Mouse (Mus musculus): Measurements from ENCODE around the gene Mthfd1.
A peak's percentile ranks its signal among the peaks of the same experiment; 100 is the strongest.

The Mthfd1 gene

DNA sequence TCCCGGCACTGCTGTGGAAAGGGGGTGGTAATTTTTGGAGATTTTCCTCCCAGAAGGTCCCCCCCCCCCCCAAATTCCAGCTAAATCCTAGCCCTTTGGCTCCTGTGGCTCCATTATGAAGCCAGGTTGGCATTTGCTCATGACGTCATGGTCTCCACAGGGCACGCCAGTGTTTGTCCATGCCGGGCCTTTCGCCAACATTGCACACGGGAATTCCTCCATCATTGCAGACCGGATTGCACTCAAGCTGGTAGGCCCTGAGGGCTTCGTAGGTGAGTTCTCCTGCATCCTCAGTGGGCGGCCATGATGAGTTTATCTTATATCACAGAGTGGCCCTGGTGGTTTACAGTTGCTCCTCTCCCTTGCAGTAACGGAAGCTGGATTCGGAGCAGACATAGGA is 48.4 kb downstream of the Mthfd1 start:
- no peak for DNase-seq (ENCODE audit: low read depth)

- DNase-seq (ENCODE audit: low read depth) = peak; percentile 17
Measured at GRCm38 (mm10) chr12:76304199-76304598, 49.1 kb downstream of the Mthfd1 start.

DNA sequence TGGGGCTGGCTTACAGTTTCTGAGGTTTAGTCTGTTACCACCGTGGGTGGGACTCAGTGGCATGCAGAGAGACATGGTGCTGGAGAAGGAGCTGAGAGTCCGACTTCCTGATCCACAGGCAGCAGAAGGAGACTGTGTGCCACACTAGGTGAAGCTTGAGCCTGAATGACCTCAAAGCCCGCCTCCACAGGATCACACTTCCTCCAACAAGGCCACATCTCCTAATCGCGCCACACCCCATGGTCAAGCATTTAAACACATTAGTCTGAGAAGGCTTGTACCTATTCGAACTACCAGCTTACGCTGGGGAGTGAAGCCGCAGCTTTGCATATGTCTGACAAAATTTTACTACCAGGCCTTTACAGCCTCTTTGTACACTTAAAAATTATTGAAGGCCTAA is 50.0 kb downstream of the Mthfd1 start:
- no peak for DNase-seq (ENCODE audit: low read depth)

DNA sequence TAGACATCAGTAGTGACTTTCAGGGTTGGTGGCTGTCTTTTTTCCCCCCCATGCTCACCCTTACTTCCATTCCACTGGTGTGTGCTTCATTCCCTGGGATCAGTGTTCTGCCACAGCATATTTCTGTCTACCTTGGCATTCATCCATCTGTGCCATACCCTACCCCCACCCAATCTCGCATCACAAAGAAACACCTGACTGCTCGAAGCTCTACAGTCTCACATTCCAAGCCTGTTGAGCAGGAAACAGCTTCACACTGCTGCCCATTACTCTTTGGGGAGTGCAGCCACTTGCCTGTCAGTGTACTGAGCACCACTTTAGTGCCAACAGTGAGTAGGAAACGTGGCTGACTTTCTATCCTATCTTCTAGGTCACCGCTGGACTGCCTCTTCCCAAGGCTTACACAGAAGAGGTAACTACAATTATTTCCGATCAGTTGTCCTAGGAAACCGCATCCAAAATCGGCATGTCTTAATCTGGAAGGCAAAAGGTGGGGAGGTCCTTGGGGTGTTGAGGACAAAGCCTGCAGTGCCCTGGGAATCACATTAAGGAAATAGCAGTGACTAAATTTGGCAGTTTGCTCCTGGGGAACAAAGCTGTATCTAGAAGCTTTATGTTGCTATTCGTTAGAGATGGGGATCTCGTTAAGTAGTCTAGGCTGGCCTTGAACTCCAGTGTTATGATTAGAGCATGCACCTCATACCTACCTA is 51.9 kb downstream of the Mthfd1 start:
- no peak for DNase-seq (ENCODE audit: low read depth)

- peak; percentile 75 for DNase-seq (ENCODE audit: low read depth)
Measured at GRCm38 (mm10) chr12:76307964-76308363, 52.9 kb downstream of the Mthfd1 start.

GRCm38 (mm10) chr12:76308436-76308835 is 53.3 kb downstream of the Mthfd1 start:
- DNase-seq (ENCODE audit: low read depth) = no peak

GRCm38 (mm10) chr12:76310007-76310406 is 54.9 kb downstream of the Mthfd1 start:
- DNase-seq (ENCODE audit: low read depth) = no peak

DNA sequence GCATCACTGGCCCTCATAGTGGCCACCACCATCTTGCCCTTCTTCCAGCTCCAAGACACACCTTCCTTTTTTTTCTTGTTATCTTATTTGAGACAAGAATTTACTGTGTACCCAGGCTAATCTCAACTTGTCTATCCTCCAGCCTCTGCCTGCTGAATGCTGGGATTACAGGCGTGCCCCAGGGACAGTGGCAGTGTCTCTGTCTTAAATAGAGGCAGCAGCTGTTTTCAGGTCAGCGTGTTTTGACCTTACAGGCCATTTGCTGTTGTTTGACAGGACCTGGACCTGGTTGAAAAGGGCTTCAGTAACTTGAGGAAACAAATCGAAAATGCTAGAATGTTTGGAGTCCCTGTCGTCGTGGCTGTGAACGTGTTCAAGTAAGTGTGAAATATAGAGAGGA is 55.5 kb downstream of the Mthfd1 start:
- no peak for DNase-seq (ENCODE audit: low read depth)

DNA sequence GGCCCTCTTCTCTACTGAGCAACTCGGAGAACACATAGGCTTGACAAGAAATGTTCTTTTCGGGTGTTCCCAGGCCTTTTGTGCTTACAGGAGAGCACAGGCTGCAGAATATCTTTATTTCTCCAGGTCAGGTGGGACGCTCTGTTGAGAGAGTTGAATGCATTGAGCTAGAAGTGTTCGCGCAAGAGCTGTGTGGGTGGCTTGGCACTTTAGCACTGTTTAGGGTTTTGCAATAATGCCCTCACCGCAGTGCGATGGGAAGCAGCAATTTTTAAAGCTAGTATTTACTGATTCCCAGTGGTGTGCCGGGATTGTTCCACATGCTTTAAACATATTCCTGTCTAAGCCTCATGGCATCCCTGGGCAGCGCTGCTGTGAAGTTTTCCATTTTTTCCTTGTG is 56.1 kb downstream of the Mthfd1 start:
- no peak for DNase-seq (ENCODE audit: low read depth)

DNA sequence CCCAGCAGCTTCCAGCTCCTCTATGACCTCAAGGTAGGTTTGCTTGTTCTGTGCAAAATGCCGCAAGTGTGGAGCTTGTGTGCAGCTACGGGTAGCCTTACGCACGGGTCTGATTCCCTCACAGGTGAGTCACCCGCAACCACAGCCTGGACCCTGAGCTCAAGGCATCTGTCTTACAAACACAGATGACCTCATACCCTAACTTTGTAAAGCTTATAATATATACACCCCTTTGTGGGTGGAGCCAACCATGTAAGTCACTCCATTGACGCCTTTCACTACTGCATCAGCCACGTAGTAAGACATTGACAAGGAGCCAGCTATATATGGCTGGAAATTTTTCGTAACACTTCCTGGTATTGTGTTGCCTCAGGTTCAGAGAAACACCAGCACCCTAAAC is 56.9 kb downstream of the Mthfd1 start:
- peak; percentile 37 for DNase-seq (ENCODE audit: low read depth)

GRCm38 (mm10) chr12:76318282-76319212 is 63.4 kb downstream of the Mthfd1 start:
- no peak for DNase-seq (ENCODE audit: low read depth)

DNA sequence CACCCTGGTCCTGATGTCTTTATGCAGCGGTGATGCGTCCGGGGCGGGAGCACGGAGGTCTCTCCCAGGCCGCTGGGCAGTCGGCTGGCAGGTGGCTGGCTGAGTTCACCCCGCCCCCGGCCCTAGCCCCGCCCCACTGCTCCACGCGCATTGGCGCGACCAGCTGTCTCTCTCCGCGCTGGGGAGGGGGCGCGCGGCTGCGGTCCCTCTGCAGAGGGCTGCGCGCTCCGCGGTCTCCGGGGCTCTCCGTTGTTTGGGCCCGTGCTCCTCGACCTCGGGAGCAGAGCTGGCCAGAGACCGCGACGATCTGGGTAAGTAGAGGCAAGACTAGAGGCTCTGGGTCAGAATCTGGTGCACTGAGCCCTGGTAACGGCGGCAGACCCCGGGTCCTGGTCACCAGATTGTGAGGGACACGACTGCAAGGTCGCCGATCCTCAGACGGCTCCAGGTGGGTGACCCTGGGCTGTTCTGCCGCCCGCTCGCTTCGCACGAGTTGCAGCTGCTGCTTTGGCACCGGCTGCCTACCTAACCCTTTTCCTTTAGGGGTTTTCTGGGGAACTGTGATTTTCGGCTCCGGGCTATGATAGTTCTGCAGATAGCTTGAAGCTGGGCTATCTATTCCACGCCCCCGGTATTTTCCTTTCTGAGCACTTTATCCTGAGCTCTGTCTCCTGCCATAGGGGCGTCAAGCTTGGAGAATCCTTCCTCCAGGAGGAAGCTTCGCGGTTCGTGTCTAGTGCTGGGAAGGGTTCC is 69.8 kb downstream of the Mthfd1 start, which contains the start of gene Akap5:
Gene Akap5 (plus strand): TSS at position 213 of the 753 bp plus-strand sequence.
- no peak for DNase-seq (ENCODE audit: low read depth)

DNA sequence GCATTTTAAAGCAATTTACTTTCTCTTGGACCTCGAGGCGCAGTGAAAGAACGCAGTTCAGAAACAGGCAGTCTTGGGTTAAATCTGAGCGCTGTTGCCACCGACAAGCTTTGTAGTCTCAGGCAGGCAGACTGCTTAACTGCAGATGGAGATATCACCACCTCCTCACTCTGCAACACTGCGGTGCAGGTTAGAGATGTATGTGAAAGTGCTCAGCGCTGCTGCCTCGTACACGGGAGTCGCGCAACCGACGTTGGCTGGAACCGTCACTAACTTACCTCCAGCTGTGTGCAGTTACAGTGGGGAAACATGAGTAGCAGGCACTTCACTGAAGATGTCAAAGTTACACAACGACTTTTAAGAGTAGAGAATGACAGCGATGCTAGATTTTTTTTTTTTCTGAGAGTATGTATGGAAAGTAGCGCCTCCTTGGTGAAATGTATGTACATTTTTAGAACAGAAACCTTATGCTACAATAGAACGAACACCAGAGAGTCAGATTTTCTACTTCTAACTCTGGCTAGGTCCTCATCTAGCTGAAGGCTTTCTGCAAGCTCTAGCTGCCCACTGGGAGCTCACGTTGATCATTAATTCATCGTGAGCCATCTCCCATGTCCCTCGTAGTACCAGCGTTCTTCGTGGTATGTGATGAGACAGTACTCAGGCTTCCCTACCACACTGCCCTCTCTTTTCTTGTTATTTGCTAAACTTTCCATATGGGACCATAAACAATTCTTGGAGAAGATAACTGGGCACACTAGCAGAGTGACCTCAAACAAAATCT is 71.5 kb downstream of the Mthfd1 start:
- DNase-seq (ENCODE audit: low read depth) = no peak

GRCm38 (mm10) chr12:76328567-76329354 is 73.7 kb downstream of the Mthfd1 start:
- no peak for DNase-seq (ENCODE audit: low read depth)

DNA sequence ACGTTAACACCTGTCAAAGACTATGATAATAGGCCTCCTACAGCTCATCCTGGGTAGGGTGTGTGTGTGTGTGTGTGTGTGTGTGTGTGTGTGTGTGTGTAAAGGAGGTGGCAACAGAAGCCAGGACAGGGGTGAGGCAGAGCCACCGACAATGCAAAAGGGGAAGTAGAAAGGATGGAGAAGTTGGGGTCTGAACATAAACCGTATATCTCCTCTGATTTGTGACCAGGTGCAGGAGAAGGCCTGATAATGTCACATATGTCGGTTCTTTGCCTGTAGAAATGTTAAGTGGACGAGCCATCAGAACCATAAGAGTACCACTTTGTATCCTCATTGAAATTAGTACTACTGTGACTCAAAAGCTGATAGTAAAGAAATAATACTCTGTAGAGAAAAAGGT is 78.6 kb downstream of the Mthfd1 start:
- DNase-seq (ENCODE audit: low read depth) = no peak

DNA sequence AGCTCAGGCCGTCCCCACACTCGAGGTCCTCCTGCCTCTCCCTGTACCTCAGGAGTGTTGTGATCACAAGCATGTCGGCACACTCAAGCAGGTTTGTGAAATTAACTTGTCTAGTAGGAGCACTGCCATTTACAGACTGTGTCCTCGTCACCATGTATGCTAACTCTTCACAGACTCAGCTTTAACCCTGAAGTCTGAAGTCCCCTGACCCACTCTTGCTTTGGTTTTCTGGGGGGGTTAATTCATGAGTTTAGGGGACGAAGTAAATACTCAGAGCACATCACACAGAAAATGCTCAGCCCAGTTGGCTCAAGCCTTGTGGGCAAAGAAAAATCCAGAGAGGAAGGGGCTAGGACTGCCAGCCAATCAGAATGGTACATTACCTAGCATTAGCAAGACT is 80.5 kb downstream of the Mthfd1 start:
- DNase-seq (ENCODE audit: low read depth) = no peak

- DNase-seq (ENCODE audit: low read depth) = no peak
Measured at GRCm38 (mm10) chr12:76336111-76336965, 81.2 kb downstream of the Mthfd1 start.

DNA sequence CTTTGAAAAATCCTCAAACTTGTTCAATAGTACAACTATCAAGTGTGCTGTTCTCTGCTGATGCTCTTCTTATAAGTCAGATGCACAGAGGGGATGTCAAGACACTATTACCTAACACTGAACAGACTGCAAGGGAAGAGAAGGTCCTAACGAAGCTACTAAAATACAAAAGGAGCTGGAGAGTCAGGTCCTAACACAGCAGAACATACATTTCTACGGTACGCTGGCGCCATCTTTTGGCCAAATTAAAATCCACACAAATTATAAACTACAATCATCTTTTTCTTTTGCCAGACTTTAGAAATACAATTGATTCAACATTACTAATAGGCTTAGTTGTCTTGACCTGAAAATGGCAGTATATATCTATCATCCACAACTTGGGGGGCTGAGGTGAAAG is 86.0 kb downstream of the Mthfd1 start:
- DNase-seq (ENCODE audit: low read depth) = peak; percentile 83

DNA sequence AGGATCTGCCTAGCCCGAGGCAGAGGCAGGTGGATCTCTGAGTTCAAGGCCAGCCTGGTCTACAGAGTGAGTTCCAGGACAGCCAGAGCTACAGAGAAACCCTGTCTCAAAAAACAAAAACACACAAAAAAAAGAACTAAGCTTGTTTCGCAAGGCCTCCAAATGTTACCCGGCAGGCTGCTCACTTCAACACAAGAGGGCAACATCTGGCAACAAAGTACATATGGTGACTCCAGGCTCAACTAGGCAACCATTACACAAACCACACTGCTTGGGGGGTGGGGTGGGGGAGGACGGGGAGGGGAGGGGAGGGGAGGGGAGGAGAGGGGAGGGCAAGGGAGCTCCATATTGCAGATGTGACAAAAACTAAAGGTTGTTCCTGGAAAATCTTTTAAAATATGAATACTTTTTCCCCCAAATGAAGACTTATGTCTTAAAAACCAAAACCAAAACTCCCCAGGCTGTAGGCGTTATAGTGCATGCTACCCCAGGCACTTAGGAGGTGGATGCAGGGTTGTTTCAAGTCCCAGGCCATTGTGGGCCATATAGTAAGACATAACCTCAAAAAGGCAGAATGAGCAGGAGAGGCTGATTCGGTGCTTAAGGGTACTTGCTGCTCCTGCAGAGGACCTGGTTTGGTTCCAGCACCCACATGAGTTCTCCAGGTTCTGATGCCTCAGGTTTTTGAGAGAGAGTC is 90.8 kb downstream of the Mthfd1 start:
- DNase-seq (ENCODE audit: low read depth) = peak; percentile 84
